Mouse (Mus musculus): ENCODE measurements around the gene Yars. TPM values are rescaled to one million over a fixed set of nuclear protein-coding genes. Genes with fewer than 3 reads are reported as not detected.

Yars gene
- total and polyA plus RNA-seq, 2 experiments from 2014 or later: 56.0 to 102 TPM

DNA sequence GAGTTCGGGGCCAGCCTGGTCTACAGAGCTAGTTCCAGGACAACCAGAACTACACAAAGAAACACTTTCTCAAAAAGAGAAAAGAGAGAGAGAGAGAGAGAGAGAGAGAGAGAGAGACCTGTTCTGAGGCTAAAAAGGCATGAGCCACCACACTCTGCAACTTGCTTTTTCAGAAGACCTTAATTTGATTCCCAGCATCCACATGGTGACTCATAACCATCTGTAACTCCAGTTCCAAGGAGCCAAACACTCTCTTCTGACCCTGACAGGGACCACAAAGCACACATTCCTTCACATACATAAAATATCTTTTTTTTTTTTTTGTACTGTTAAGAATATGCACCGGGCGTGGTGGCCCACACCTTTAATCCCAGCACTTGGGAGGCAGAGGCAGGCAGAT lies 65.0 kb downstream of the Yars start:
- no peak overlapping the region for H3K27ac ChIP-seq
- no peaks in the 10 kb centered on the region for H3K9me3 ChIP-seq (ENCODE audit: low read length)
- WGBS: 96% methylated on average over 3 of the region's 3 CpGs
- H3K4me3 ChIP-seq (ENCODE audit: low read length): no peak overlapping the region
- no peak for TF ChIP-seq CTCF (IDR thresholded peaks at IDR 0.05; ENCODE audit: low read depth)
- H3K4me2 ChIP-seq (ENCODE audit: low read depth, low read length): no peak overlapping the region
- H3K27me3 ChIP-seq (ENCODE audit: insufficient read depth, low read length): 0 out of 2 replicates have a peak, but pooled peaks cover 7% of the 10 kb centered on the region
- H3K9ac ChIP-seq (replicated peaks; ENCODE audit: low read length): no peak overlapping the region
- peaks cover 5% of the 10 kb centered on the region; the same call in 1 of the 2 replicates for H3K4me1 ChIP-seq (ENCODE audit: insufficient read depth, low read length)
- no peaks in the 10 kb centered on the region for H3K36me3 ChIP-seq (ENCODE audit: insufficient read depth, low read length)
- ATAC-seq (no peak), DNase-seq (ENCODE audit: low spot score) (no peak)

DNA sequence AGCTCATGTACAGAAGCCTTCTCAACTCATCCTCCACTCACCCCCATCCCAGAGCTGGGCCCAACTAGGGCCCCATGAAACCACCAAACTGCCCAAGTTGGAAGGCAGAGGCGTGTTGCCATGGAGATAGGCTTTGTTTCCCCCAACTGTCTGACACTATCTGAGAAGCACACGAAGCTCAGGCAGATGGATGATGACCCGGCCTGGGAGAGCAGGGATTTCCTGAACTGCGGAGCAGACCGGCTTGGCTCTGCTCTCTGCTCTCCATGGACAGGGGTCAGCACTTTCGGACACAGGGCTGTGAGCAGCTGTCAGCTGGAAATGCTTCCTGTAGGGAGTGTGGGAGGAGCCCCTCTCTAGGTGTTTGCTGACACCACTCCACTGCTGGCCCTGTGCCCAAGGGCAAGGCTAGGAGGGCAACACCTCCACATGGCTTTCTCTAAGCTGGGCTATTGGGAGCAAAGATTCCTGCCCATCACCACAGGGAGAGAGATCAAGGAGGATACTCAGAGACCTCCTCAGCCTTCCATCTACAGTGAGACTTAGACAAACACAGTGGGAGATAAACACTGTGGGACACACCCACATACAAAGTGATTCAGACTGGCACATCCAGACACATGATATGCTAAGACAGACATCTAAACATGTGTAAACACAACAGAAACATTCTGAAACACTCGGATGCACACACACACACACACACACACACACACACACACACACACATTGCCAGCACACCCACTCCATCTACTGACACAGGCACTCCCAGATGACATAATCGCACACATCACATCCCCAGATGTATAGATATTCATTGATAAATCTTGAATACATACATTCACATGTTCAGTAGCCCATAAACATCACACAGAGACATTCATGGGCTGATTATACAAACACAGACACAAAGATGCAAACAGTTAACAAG lies 67.2 kb downstream of the Yars start:
- DNase-seq (ENCODE audit: low spot score): peak; percentile 49
- Histone ChIP-seq H3K27ac (no peak overlapping the region), H3K4me1 (ENCODE audit: insufficient read depth, low read length) (peaks cover 5% of the 10 kb centered on the region; the same call in 1 of the 2 replicates), H3K36me3 (ENCODE audit: insufficient read depth, low read length) (no peaks in the 10 kb centered on the region), H3K4me2 (ENCODE audit: low read depth, low read length) (no peak overlapping the region), H3K27me3 (ENCODE audit: insufficient read depth, low read length) (no peaks in the 10 kb centered on the region), H3K9ac (replicated peaks; ENCODE audit: low read length) (no peak overlapping the region), H3K9me3 (ENCODE audit: low read length) (no peaks in the 10 kb centered on the region), H3K4me3 (ENCODE audit: low read length) (no peak overlapping the region)
- peak; percentile 18; the same call in 1 of the 2 replicates for ATAC-seq
- TF ChIP-seq CTCF (IDR thresholded peaks at IDR 0.05; ENCODE audit: low read depth): no peak
- WGBS: 26% methylated on average over 8 of the region's 8 CpGs

DNA sequence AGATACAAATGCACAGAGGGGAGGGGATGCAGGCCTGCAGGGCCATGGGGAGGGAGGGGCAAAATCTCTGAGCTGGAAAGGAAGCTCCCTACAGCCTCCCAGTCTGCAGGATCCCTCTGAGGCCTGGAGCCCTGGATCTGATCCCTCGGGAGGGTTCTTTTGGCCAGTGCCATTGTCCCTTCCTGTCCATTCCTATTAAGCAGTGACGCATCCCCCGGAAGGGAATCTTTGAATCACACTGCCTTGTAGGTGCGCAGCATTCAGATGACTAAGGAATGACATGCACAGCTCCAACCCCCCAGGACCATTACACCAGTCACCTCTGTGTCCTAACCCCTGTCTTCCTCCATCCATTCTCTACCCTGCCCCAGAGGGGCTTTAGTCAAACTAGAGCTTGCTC lies 69.5 kb downstream of the Yars start:
- H3K27ac ChIP-seq: no peak overlapping the region

DNA sequence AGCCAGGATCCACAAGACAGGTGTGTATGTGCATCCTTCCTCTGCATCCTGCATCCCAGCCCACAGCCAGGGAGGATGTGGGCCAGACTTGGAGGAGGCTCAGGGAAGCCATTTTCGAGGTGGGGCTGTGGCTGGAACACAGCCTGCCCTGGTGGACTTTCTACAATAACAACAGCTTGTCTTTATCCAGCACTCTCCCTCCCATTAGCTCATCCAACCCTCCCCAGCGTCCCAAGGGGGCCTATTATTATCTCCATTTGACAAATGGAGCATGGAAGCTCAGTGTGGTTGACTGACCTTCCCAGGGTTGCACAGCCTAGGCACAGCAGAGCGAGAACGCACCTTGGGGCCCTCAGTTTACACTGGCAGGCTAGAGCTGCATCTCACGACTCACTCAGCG lies 71.1 kb downstream of the Yars start:
- H3K4me3 ChIP-seq (ENCODE audit: low read length): no peak overlapping the region
- H3K9ac ChIP-seq (replicated peaks; ENCODE audit: low read length): no peak overlapping the region
- peak; percentile 25 for DNase-seq (ENCODE audit: low spot score)
- no peak for TF ChIP-seq CTCF (IDR thresholded peaks at IDR 0.05; ENCODE audit: low read depth)
- WGBS: 14% methylated on average over 6 of the region's 6 CpGs
- no peak for ATAC-seq
- no peak overlapping the region for H3K4me2 ChIP-seq (ENCODE audit: low read depth, low read length)
- H3K27ac ChIP-seq: no peak overlapping the region
- no peaks in the 10 kb centered on the region for H3K36me3 ChIP-seq (ENCODE audit: insufficient read depth, low read length)
- peaks cover 5% of the 10 kb centered on the region; the same call in 1 of the 2 replicates for H3K4me1 ChIP-seq (ENCODE audit: insufficient read depth, low read length)
- no peaks in the 10 kb centered on the region for H3K27me3 ChIP-seq (ENCODE audit: insufficient read depth, low read length)
- no peaks in the 10 kb centered on the region for H3K9me3 ChIP-seq (ENCODE audit: low read length)

More for the DNA sequence above, 69.5 kb downstream of the Yars start:
- Histone ChIP-seq H3K9me3 (ENCODE audit: low read length) (no peaks in the 10 kb centered on the region), H3K9ac (replicated peaks; ENCODE audit: low read length) (no peak overlapping the region), H3K4me2 (ENCODE audit: low read depth, low read length) (no peak overlapping the region), H3K27me3 (ENCODE audit: insufficient read depth, low read length) (no peaks in the 10 kb centered on the region), H3K4me1 (ENCODE audit: insufficient read depth, low read length) (peaks cover 5% of the 10 kb centered on the region; the same call in 1 of the 2 replicates), H3K4me3 (ENCODE audit: low read length) (no peak overlapping the region), H3K36me3 (ENCODE audit: insufficient read depth, low read length) (no peaks in the 10 kb centered on the region)
- 56% methylated on average over 4 of the region's 4 CpGs for WGBS
- TF ChIP-seq CTCF (IDR thresholded peaks at IDR 0.05; ENCODE audit: low read depth): no peak
- DNase-seq (ENCODE audit: low spot score) (no peak), ATAC-seq (no peak)

DNA sequence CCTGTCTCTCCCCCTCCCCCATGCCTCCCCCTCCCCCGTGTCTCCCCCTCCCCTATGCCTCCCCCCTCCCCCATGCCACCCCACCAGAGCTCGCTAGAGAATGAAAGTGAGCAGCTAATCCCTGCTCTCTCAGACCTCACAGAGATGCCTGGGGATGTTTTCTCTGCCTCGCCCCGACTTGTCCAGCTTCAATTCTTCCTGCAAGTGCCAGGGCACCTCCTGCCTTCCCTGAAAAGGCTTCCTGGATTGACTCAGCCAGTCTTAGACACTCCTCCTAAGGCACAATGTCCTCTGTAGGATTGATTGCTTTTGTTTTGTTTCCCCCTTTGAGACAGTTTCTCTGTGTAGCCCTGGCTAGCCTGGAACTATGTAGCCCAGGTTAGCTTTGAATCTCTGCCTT lies 71.6 kb downstream of the Yars start, which contains the start of gene C77080:
Gene C77080 (minus strand): TSS at position 209 of the 400 bp plus-strand sequence.
- H3K9ac ChIP-seq (replicated peaks; ENCODE audit: low read length): no peak within 1 kb of the TSS
- H3K27ac ChIP-seq: no peak within 1 kb of the TSS
- H3K4me1 ChIP-seq (ENCODE audit: insufficient read depth, low read length): peaks cover 5% of the 10 kb centered on the region; the same call in 1 of the 2 replicates
- WGBS: 0% methylated on average over 2 of the region's 4 CpGs
- no peaks in the 10 kb centered on the region for H3K36me3 ChIP-seq (ENCODE audit: insufficient read depth, low read length)
- ATAC-seq: no peak
- no peak within 1 kb of the TSS for H3K4me2 ChIP-seq (ENCODE audit: low read depth, low read length)
- no peaks in the 10 kb centered on the region for H3K27me3 ChIP-seq (ENCODE audit: insufficient read depth, low read length)
- no peak for TF ChIP-seq CTCF (IDR thresholded peaks at IDR 0.05; ENCODE audit: low read depth)
- H3K4me3 ChIP-seq (ENCODE audit: low read length): no peak within 1 kb of the TSS
- no peaks in the 10 kb centered on the region for H3K9me3 ChIP-seq (ENCODE audit: low read length)
- DNase-seq (ENCODE audit: low spot score): no peak

DNA sequence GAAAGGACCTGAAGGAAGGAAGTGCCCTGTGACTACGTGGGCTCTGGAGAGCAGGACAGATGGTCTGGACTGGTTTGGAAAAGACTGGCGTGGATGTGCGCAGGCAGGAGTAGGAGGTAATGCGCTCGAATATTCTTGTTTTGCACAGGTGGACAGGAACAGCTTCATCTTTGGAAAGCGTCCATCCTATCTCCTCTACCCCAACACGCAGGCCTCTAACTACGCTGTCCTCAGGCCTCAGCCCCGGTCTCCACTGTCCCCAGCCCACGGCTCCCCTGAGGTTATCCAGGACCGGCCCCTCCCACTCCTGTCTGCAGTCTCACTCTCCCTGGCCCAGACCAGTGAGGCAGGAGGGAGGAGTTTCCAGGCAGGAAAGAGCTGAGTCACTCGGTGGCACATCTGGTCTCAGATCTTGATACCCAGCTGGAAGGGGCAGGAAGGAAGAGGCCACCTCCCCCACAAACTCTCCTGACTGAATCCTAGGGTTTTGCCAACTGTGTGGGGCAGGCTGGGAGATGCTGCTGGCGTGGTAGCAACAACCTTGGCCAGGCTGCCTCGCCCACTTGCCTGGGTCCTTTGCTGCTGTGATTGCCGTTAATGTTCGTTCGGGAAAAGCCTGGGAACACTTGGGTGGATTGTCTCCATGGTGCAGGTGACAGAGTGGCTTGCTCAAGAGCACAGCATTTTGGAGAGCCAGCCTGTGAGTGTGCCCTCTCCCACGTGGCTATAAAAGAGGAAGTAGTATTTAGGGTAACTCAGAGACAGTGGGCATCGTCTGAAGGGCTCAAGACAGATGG lies 73.9 kb downstream of the Yars start:
- H3K27me3 ChIP-seq (ENCODE audit: insufficient read depth, low read length): no peaks in the 10 kb centered on the region
- DNase-seq (ENCODE audit: low spot score) (peak; percentile 39), ATAC-seq (0 out of 2 replicates have a peak, but pooled peaks have one; percentile 21)
- TF ChIP-seq CTCF (IDR thresholded peaks at IDR 0.05; ENCODE audit: low read depth): no peak
- WGBS: 37% methylated on average over 19 of the region's 19 CpGs
- no peak overlapping the region for H3K9ac ChIP-seq (replicated peaks; ENCODE audit: low read length)
- no peaks in the 10 kb centered on the region for H3K9me3 ChIP-seq (ENCODE audit: low read length)
- no peaks in the 10 kb centered on the region for H3K36me3 ChIP-seq (ENCODE audit: insufficient read depth, low read length)
- no peaks in the 10 kb centered on the region for H3K4me1 ChIP-seq (ENCODE audit: insufficient read depth, low read length)
- H3K27ac ChIP-seq: no peak overlapping the region
- H3K4me3 ChIP-seq (ENCODE audit: low read length): no peak overlapping the region
- H3K4me2 ChIP-seq (ENCODE audit: low read depth, low read length): no peak overlapping the region

All from hindbrain, postnatal 0 days (tissue).